Mouse (Mus musculus) E14TG2a.4 (cell line): ENCODE measurements around the gene Lgi2.
A peak's percentile ranks its signal among the peaks of the same experiment; 100 is the strongest.

Source experiments
- H3K27me3 ChIP-seq: 2 replicates; pipeline ENCODE4 v1.6.1; 2014; ENCODE audit warnings: low read length, control low read depth; ENCODE audit not compliant: insufficient read depth
- H3K36me3 ChIP-seq: 2 replicates; pipeline ENCODE4 v1.6.1; 2014; ENCODE audit warnings: low read length, control low read depth; ENCODE audit not compliant: insufficient read depth
- H3K4me1 ChIP-seq: replicated peaks from 2 replicates; pipeline ENCODE4 v1.6.1; 2014; ENCODE audit warnings: low read depth, low read length, control low read depth
- H3K4me3 ChIP-seq: replicated peaks from 2 replicates; pipeline ENCODE4 v1.5.1; 2014; ENCODE audit warnings: mild to moderate bottlenecking, low read length
- H3K9me3 ChIP-seq: 2 replicates; pipeline ENCODE4 v1.6.1; 2014; ENCODE audit warnings: low read length, control low read depth
- CTCF ChIP-seq: conservative IDR thresholded peaks from 2 replicates; pipeline ENCODE4 v1.5.1; 2014; ENCODE audit warnings: low read length
- NANOG ChIP-seq: IDR thresholded peaks from 2 replicates; pipeline ENCODE4 v1.6.1; 2014; ENCODE audit warnings: borderline replicate concordance, low read length, mixed read lengths
- POU5F1 ChIP-seq: IDR thresholded peaks from 2 replicates; pipeline ENCODE4 v1.6.1; 2014; ENCODE audit warnings: low read length, borderline replicate concordance

Lgi2 gene

DNA sequence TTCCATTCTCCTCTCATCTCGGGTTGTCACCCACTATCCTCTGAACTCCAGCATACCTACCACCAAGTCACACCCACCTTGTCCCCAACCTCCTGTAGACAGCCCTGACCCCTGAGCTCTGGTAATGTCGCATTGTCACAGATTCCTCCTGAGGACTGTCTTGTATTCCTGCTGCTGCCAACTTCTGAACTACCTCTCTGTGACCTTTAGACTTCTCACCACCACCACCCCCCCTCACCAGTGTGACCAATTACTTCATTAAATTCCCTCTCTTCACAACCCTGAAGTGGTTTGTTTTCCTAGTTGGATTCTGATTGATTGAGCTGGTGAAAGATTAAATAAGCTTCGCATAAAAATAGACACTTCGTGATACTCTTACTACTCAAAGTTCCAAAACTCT lies 22.4 kb upstream of the Lgi2 start:
- Histone ChIP-seq H3K4me1 (no peaks in the 10 kb centered on the region), H3K27me3 (peaks cover 10% of the 10 kb centered on the region; the same call in 1 of the 2 replicates), H3K9me3 (peaks cover 5% of the 10 kb centered on the region; the same call in 1 of the 2 replicates), H3K36me3 (no peaks in the 10 kb centered on the region), H3K4me3 (no peak overlapping the region)
- no peak for TF ChIP-seq CTCF
- no peak for TF ChIP-seq POU5F1
- no peak for TF ChIP-seq NANOG

DNA sequence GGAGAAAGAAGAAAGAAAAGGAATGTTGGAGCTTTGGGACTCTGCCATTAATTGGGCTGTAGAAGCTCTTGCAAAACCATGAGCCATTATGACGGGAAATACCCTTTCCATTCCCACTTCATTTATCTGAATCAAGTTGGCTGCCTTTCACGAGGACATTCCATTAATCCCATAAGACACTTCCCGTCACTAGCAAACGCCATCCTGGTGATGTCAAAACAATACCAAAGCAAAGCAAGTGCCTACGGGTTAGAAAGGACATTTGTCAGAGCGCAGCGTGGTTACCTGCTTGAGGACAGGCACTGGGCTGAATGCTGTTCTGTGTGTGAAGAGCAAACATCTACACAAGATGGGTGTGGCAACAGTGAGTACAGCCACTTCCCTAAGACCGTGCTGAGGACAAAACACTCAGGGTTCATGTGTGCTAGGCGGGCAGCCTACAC lies 21.1 kb upstream of the Lgi2 start:
- Histone ChIP-seq H3K4me3 (no peak overlapping the region), H3K27me3 (peaks cover 10% of the 10 kb centered on the region; the same call in 1 of the 2 replicates), H3K4me1 (no peaks in the 10 kb centered on the region), H3K9me3 (peaks cover 5% of the 10 kb centered on the region; the same call in 1 of the 2 replicates), H3K36me3 (no peaks in the 10 kb centered on the region)
- TF ChIP-seq NANOG (no peak), CTCF (no peak), POU5F1 (no peak)

DNA sequence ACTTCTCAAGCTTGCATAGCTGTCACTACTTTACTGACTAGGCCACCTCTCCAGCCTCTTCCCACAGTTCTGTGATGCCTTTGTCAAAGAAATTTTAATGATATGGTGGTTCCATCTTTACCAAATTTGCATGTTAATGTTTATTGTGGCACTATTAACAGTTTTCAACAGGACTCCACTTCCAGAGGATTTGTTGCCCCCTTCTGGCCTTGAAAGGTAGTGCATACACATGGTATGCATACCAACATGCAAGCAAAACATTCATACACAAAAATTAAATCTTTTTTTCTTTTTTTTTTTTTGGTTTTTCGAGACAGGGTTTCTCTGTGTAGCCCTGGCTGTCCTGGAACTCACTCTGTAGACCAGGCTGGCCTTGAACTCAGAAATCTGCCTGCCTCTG lies 6.3 kb upstream of the Lgi2 start:
- TF ChIP-seq CTCF: peak; percentile 70
- no peak for TF ChIP-seq POU5F1
- no peak for TF ChIP-seq NANOG
- Histone ChIP-seq H3K36me3 (no peaks in the 10 kb centered on the region), H3K9me3 (peaks cover 31% of the 10 kb centered on the region), H3K4me3 (no peak overlapping the region), H3K27me3 (peaks cover 15% of the 10 kb centered on the region), H3K4me1 (peaks cover 6% of the 10 kb centered on the region)

DNA sequence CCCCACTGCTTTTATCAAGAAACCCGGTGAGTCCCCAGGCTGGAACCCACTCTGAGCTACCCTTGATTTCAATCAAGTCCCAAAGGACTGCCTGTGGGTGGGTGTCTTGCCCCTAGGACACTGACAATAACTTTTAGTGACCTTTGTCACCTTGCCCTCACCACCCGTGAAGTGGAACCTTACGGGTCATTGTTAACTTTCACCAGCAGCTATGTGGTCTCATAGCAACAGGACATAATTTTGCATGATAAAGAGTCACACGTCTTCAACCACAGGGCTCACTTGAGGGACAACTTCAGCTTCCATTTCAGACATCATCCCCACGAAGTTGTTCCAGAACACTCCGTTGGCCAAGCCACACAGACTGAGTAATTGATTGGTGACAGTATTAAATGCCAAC lies 4.5 kb upstream of the Lgi2 start:
- Histone ChIP-seq H3K9me3 (peaks cover 19% of the 10 kb centered on the region), H3K4me1 (peaks cover 12% of the 10 kb centered on the region), H3K4me3 (no peak overlapping the region), H3K27me3 (peaks cover 30% of the 10 kb centered on the region), H3K36me3 (no peaks in the 10 kb centered on the region)
- TF ChIP-seq CTCF (no peak), POU5F1 (no peak)

DNA sequence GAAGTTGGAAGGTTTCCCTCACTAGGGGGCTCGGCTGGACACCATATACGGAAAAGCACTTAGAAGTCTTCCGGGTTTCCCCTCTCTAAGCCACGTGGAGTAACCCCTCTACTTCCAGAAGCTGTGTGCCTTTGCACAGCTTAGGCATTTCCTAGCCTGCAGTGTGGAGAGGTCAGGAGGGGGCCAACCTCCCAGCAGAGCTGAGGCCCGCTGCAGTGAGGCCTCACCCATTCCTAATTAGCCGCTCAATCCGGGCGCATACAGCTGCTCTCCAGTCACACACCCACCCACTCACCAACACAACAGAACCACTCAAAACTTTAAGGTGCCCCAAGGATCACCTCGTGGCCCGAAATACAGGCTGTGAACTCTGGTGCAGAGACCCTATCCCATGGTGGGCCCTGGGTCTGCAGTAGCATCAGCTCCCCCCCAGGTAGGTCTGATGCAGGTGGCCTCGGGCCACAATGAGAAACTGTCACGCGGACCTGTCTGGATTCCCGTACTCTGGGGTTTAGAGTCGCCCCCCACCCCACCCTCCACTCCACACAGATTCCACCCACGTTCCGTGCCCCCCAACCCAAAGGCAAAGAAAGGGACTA lies 949 bp downstream of the Lgi2 start:
- peaks cover 57% of the 10 kb centered on the region for H3K27me3 ChIP-seq
- H3K4me3 ChIP-seq: peak overlapping the region; percentile 81
- TF ChIP-seq NANOG (no peak), CTCF (no peak), POU5F1 (no peak)
- H3K9me3 ChIP-seq: peaks cover 16% of the 10 kb centered on the region
- H3K36me3 ChIP-seq: no peaks in the 10 kb centered on the region
- H3K4me1 ChIP-seq: peaks cover 15% of the 10 kb centered on the region

DNA sequence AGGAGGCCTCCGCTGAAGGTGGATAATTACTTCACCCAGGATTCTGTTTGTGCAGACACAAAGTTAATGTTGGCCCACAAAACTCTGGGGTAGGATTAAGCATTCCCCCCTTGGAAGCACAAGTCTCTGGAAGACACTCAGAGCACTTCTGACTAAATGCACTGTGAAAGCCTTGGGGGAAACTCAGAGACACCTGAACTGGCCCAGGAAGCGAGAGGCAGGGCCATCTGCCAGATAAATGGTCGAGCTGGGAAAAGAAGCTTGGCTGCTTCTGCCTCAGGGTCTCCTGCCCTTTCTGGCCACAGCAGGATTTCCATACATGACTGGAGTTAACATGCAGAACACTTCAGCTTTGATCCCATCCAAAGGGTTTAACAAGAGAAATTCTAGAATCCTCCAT lies 1.9 kb downstream of the Lgi2 start:
- Histone ChIP-seq H3K9me3 (peaks cover 16% of the 10 kb centered on the region), H3K27me3 (peaks cover 52% of the 10 kb centered on the region), H3K36me3 (no peaks in the 10 kb centered on the region), H3K4me1 (peaks cover 15% of the 10 kb centered on the region), H3K4me3 (no peak overlapping the region)
- TF ChIP-seq POU5F1: no peak

DNA sequence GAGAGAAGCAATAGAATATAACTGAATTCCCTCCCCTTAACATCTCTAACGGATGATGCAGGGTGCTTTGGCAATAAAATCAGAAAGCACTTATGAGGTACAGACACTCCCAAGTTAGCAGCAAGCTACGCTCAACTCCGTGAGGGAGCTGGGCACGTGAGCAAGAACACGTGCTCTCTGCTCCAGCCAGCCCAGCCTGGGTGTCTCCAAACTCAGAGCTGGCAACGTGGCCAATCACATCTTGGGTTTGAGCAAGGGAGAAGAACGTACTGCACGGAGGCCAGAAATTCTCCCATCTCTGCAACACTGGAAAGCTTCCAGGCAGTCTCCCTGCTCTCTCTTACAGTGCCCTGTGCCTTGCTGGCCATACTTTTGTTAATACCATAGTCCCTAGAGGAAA lies 6.0 kb downstream of the Lgi2 start:
- H3K4me1 ChIP-seq: peaks cover 6% of the 10 kb centered on the region
- H3K36me3 ChIP-seq: no peaks in the 10 kb centered on the region
- no peaks in the 10 kb centered on the region for H3K9me3 ChIP-seq
- TF ChIP-seq CTCF: no peak
- no peak for TF ChIP-seq NANOG
- TF ChIP-seq POU5F1: no peak
- no peak overlapping the region for H3K4me3 ChIP-seq
- H3K27me3 ChIP-seq: peaks cover 22% of the 10 kb centered on the region

DNA sequence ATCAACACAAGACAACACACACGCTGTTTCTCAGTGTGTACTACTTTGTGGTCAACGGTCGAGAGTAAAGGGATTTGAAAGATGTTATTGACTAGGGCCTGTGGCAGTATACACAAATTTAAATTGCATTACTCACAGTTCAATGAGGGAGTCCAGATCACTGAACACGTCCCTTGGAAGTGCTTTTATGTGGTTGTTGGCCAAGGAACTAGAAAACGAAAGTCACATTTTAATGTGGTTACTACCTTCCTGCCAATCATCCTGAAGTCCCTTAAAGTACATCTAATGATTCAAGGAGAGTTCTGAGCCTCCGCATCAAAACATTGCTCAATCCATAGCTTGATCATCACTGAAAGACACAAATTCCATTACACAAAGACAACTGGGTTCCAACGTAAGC lies 10.7 kb downstream of the Lgi2 start:
- H3K9me3 ChIP-seq: no peaks in the 10 kb centered on the region
- TF ChIP-seq CTCF: no peak
- TF ChIP-seq NANOG: no peak
- no peak for TF ChIP-seq POU5F1
- no peaks in the 10 kb centered on the region for H3K36me3 ChIP-seq
- no peak overlapping the region for H3K4me3 ChIP-seq
- no peaks in the 10 kb centered on the region for H3K27me3 ChIP-seq
- H3K4me1 ChIP-seq: no peaks in the 10 kb centered on the region

DNA sequence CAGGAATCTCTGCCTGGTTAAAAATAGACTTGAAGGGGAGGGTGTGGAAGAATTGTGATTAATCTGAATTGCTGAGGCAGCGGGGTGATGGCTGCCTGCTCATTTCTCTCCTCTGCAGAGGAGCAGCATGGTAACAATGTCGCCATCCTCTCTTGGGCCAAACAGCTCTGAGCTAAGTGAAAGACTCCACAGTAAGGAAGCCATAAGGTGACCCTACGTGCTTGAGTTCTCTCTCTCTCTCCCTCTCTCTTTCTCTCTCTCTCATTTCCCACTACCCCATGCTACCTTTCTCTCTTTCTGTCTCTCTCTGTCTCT lies 15.0 kb downstream of the Lgi2 start:
- H3K27me3 ChIP-seq: no peaks in the 10 kb centered on the region
- TF ChIP-seq NANOG (no peak), POU5F1 (no peak), CTCF (no peak)
- no peaks in the 10 kb centered on the region for H3K9me3 ChIP-seq
- no peaks in the 10 kb centered on the region for H3K36me3 ChIP-seq
- H3K4me1 ChIP-seq: no peaks in the 10 kb centered on the region
- H3K4me3 ChIP-seq: no peak overlapping the region
